15 mouse cellular contexts compared by ENCODE assay signal in genomic region chr3:99817965-99818364, GRCm38 (mm10).
DNase-seq lines count a peak whose midpoint lies in the region; ATAC-seq lines count a peak whose summit lies in the region.
"Had no signal": no experiment of that assay in that cellular context is flagged by ENCODE, and none has a peak within 500 bp of the region (broad histone marks: within the 10 kb centered on the region; RNA-seq: fewer than 3 reads in every experiment).

No protein-coding gene starts in this region.

- no peak overlapping the region for H3K4me2 ChIP-seq in limb, embryonic 11.5 days (ENCODE audit: low read depth, severe bottlenecking)
- H3K4me2 ChIP-seq: liver, embryonic 13.5 days had no signal

- no peaks in the 10 kb centered on the region for H3K27me3 ChIP-seq in heart, embryonic 10.5 days (ENCODE audit: insufficient read depth, poor library complexity, severe bottlenecking)
- no peaks in the 10 kb centered on the region for H3K27me3 ChIP-seq in limb, embryonic 11.5 days (ENCODE audit: control insufficient read depth, insufficient read depth, low read length)
- H3K27me3 ChIP-seq: liver, embryonic 13.5 days had no signal

- ATAC-seq in limb, embryonic 11.5 days (ENCODE audit: insufficient number of reproducible peaks, low FRiP score, low TSS enrichment, low read depth) = peak; percentile 44; the same call in 1 of the 2 replicates

- 62% methylated on average over 8 of the region's 8 CpGs for WGBS in heart, embryonic 10.5 days
- 35% methylated on average over 8 of the region's 8 CpGs for WGBS in limb, embryonic 11.5 days

- H3K4me3 ChIP-seq in heart, embryonic 10.5 days = no peak overlapping the region
- no peak overlapping the region for H3K4me3 ChIP-seq in limb, embryonic 11.5 days (ENCODE audit: low read depth, low read length)
- H3K4me3 ChIP-seq: liver, embryonic 13.5 days; myocyte had no signal

- peaks cover 14% of the 10 kb centered on the region; the same call in 1 of the 2 replicates for H3K4me1 ChIP-seq in heart, embryonic 10.5 days
- peaks cover 6% of the 10 kb centered on the region for H3K4me1 ChIP-seq in limb, embryonic 11.5 days (ENCODE audit: control insufficient read depth, insufficient read depth, low read length)
- H3K4me1 ChIP-seq: liver, embryonic 13.5 days had no signal

- H3K27ac ChIP-seq in heart, embryonic 10.5 days = 0 out of 2 replicates have a peak overlapping the region, but pooled peaks have one; percentile 0
- H3K27ac ChIP-seq in limb, embryonic 11.5 days (replicated peaks; ENCODE audit: low read depth, low read length) = no peak overlapping the region
- H3K27ac ChIP-seq: liver, embryonic 13.5 days; macrophage had no signal

- DNase-seq in heart, embryonic 10.5 days (ENCODE audit: low spot score) = no peak
- DNase-seq in heart, postnatal 4 days = no peak
- DNase-seq in embryo, embryonic 11 days = peak; percentile 49
- DNase-seq in gastrocnemius, postnatal 36 days = peak; percentile 21 to 22
- DNase-seq in limb, embryonic 11.5 days (ENCODE audit: low spot score) = no peak
- no peak for DNase-seq in adrenal gland, postnatal 10 days
- DNase-seq in frontal cortex, postnatal 36 days (ENCODE audit: low spot score in 2 of 2) = no peak
- no peak for DNase-seq in yolk sac, embryonic 10.5 days (ENCODE audit: low spot score)
- DNase-seq: B cell, adult 2 months; cerebellum, adult 9-10 months; liver, embryonic 13.5 days; thymus, adult 18-20 months had no signal

- no peak overlapping the region for H3K9ac ChIP-seq in limb, embryonic 11.5 days (ENCODE audit: low read length)
- H3K9ac ChIP-seq: liver, embryonic 13.5 days had no signal

- intact Hi-C loops in gastrocnemius, postnatal 36 days (cut with DNase I) = no loop called here

- no peaks in the 10 kb centered on the region for H3K9me3 ChIP-seq in heart, embryonic 10.5 days
- no peaks in the 10 kb centered on the region for H3K9me3 ChIP-seq in limb, embryonic 11.5 days (ENCODE audit: control insufficient read depth, low read length)

- no peaks in the 10 kb centered on the region for H3K36me3 ChIP-seq in heart, embryonic 10.5 days
- no peaks in the 10 kb centered on the region for H3K36me3 ChIP-seq in limb, embryonic 11.5 days (ENCODE audit: control insufficient read depth, insufficient read depth, low read length)
- H3K36me3 ChIP-seq: G1E; liver, embryonic 13.5 days had no signal

Comparison
In these comparisons a context has a peak if more than half of its experiments do, and no peak if none do; other contexts are left out.
1. DNase-seq: peak in embryo, embryonic 11 days (single experiment) and gastrocnemius, postnatal 36 days (2 of 2); none in heart, embryonic 10.5 days (single experiment), heart, postnatal 4 days (single experiment), limb, embryonic 11.5 days (single experiment), adrenal gland, postnatal 10 days (single experiment), frontal cortex, postnatal 36 days (0 of 2) and yolk sac, embryonic 10.5 days (single experiment).